In the genomic region with DNA sequence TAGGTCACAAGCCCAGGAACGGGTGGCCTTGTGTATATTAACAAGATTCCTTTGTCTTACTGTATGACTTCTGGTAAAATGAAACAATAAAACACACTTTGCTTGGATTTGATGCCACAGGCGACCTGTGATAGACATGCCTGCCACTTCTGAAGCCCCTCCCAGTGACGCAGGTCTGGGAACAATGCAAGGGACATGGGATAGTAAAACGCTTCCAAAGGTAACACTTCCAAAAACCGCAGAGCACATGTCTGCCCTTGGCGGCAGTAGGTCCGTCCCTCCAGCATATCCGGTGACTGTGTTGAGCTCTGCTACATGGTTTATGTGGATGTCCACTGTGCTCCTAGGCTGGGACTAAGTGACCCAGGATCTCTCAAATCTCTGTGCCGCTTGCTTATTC, we compare ENCODE assay signal across 33 mouse cellular contexts.
"Had no signal": no experiment of that assay in that cellular context is flagged by ENCODE, and none has a peak within 500 bp of the region (broad histone marks: within the 10 kb centered on the region; RNA-seq: fewer than 3 reads in every experiment).

No protein-coding gene starts in this region.

- H3K4me3 ChIP-seq: heart, embryonic 10.5 days; heart, embryonic 12.5 days; heart, embryonic 13.5 days; heart, embryonic 15.5 days; hindbrain, embryonic 10.5 days; hindbrain, embryonic 12.5 days; hindbrain, embryonic 13.5 days; hindbrain, embryonic 15.5 days; intestine, embryonic 15.5 days; kidney, embryonic 15.5 days; left cerebral cortex, adult 2 months had no signal

- H3K27me3 ChIP-seq: heart, embryonic 12.5 days; heart, embryonic 13.5 days; heart, embryonic 15.5 days; hindbrain, embryonic 12.5 days; hindbrain, embryonic 13.5 days; hindbrain, embryonic 15.5 days; intestine, embryonic 15.5 days; kidney, embryonic 15.5 days had no signal

- H3K4me2 ChIP-seq: heart, embryonic 11.5 days; heart, embryonic 12.5 days; heart, embryonic 13.5 days; heart, embryonic 15.5 days; hindbrain, embryonic 12.5 days; hindbrain, embryonic 13.5 days; hindbrain, embryonic 14.5 days; hindbrain, embryonic 15.5 days; intestine, embryonic 15.5 days; kidney, embryonic 15.5 days had no signal

- H3K27ac ChIP-seq: heart, embryonic 10.5 days; heart, embryonic 13.5 days; heart, embryonic 15.5 days; hindbrain, embryonic 10.5 days; hindbrain, embryonic 12.5 days; hindbrain, embryonic 13.5 days; hindbrain, embryonic 14.5 days; hindbrain, embryonic 15.5 days; hindbrain, postnatal 0 days; intestine, embryonic 15.5 days; kidney, embryonic 15.5 days; kidney, postnatal 0 days; left cerebral cortex, adult 2 months had no signal

- H3K9me3 ChIP-seq: heart, embryonic 10.5 days; heart, embryonic 12.5 days; heart, embryonic 13.5 days; heart, embryonic 15.5 days; hindbrain, embryonic 10.5 days; hindbrain, embryonic 12.5 days; hindbrain, embryonic 13.5 days; hindbrain, embryonic 15.5 days; intestine, embryonic 15.5 days; kidney, embryonic 15.5 days had no signal

- H3K9ac ChIP-seq: heart, embryonic 12.5 days; heart, embryonic 13.5 days; heart, embryonic 15.5 days; hindbrain, embryonic 12.5 days; hindbrain, embryonic 13.5 days; hindbrain, embryonic 14.5 days; hindbrain, embryonic 15.5 days; intestine, embryonic 15.5 days; kidney, embryonic 15.5 days had no signal

- ATAC-seq: inflammation-experienced regulatory T-cells, adult 6 months; intestine, embryonic 15.5 days; intestine, embryonic 16.5 days; intestine, postnatal 0 days had no signal

- DNase-seq: heart, postnatal 10 days; heart, postnatal 14 days; heart, postnatal 4 days; kidney, adult 11 months; kidney, adult 18-20 months; kidney, adult 2 months; kidney, adult 8-10 months; kidney, adult 9 months; kidney, postnatal 10 days; kidney, postnatal 14 days; kidney, postnatal 25 days; kidney, postnatal 36 days; kidney, postnatal 4 days; layer of hippocampus, adult 9-11 months; layer of hippocampus, postnatal 36 days had no signal

- H3K4me1 ChIP-seq: heart, embryonic 15.5 days; hindbrain, embryonic 10.5 days; hindbrain, embryonic 12.5 days; hindbrain, embryonic 13.5 days; hindbrain, embryonic 15.5 days; intestine, embryonic 15.5 days; kidney, embryonic 15.5 days had no signal
